Mouse (Mus musculus) lung, embryonic 14.5 days (tissue): ENCODE measurements at regions not wholly inside any gene's neighbourhood (a gene's known extent, or its start where the extent isn't known, plus 50 kb on each side); places are given as distances from the start of the nearest gene placed in this dataset.

Experiments used
- ATAC-seq: fragments of 200-750 bp; cut with Nextera tagmentation; 2 replicates; pipeline ENCODE4 v1.8.0; 2017; ENCODE audit warnings: mild to moderate bottlenecking, moderate TSS enrichment, moderate library complexity; ENCODE audit not compliant: insufficient read depth
- DNase-seq: peaks from one replicate; pipeline ENCODE4 v3.0.0-alpha.2; 2015
- H3K27ac ChIP-seq: fragments of 300-500 bp; sonication (generic); 2 replicates; pipeline ENCODE4 v1.5.1; 2014; ENCODE audit warnings: low read depth, mild to moderate bottlenecking, moderate library complexity
- H3K27me3 ChIP-seq: fragments of 300-500 bp; sonication (generic); 2 replicates; pipeline ENCODE4 v1.6.1; 2014; ENCODE audit warnings: low read length, control low read depth; ENCODE audit not compliant: insufficient read depth
- H3K36me3 ChIP-seq: fragments of 300-500 bp; sonication (generic); 2 replicates; pipeline ENCODE4 v1.6.1; 2014; ENCODE audit warnings: control low read depth; ENCODE audit not compliant: insufficient read depth
- H3K4me1 ChIP-seq: fragments of 300-500 bp; sonication (generic); 2 replicates; pipeline ENCODE4 v1.6.1; 2014; ENCODE audit warnings: antibody characterized with exemption, control low read depth; ENCODE audit not compliant: insufficient read depth
- H3K4me2 ChIP-seq: fragments of 300-500 bp; sonication (generic); 2 replicates; pipeline ENCODE4 v1.6.1; 2014; ENCODE audit warnings: mild to moderate bottlenecking
- H3K4me3 ChIP-seq: fragments of 300-500 bp; sonication (generic); 2 replicates; pipeline ENCODE4 v1.5.1; 2014; ENCODE audit warnings: low read depth, low read length
- H3K9ac ChIP-seq: fragments of 300-500 bp; sonication (generic); 2 replicates; pipeline ENCODE4 v1.6.1; 2014
- H3K9me3 ChIP-seq: fragments of 300-500 bp; sonication (generic); 2 replicates; pipeline ENCODE4 v1.6.1; 2016; ENCODE audit warnings: low read depth, low read length, control low read depth
- CTCF ChIP-seq: IDR thresholded peaks from 2 replicates; pipeline ENCODE4 v1.5.1; 2016; ENCODE audit warnings: antibody characterized with exemption, low read depth
- WGBS: fragments of 180-500 bp; shearing (Covaris S2); extraction: QIAGEN DNeasy Blood & Tissue Kit; methylation state at CpG from one replicate; pipeline ENCODE4 v1.1.7; 2014; 5-methylcytosine and 5-hydroxymethylcytosine counted together

DNA sequence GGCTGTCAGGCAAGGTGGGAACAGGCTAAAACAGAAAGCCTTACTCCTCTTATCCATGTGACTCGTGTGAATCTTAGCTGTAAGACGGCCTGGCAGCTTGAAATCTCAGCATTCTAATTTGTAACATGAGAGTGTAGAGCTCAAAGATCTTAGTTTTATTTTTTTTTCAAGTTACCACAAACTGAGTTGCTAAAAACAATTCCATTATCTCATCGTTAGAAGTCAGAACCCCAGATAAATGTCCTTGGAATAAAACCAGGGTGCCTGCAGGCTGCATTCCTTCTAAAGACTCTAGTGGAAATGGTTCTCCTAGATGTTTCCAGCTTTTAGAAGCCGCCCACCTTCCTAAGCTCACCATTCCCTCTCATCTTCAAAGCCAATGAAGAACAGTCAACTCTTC is 283.4 kb downstream of the Gja1 start:
- no peak for TF ChIP-seq CTCF
- ATAC-seq: no peak
- 69% methylated on average over 4 of the region's 4 CpGs for WGBS

DNA sequence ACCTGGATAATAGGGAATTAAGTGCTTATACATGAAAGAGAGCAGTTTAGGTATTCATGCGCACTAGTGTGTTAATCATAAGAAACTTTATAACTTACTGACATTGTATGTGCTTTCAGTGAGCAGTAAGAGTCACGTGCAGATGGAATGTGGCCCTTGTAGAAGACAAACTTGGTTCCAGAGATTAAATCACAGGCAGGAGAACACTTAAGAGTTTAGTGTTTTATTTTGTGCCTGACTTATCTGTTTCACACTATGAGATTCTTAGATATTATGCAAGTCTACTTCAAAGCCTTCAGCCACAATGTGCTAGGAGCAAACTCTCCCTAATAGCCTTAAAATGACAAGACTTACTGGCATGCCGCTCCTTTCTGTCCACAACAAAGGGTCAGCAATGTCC is 296.8 kb downstream of the Gja1 start:
- H3K27me3 ChIP-seq: no peaks in the 10 kb centered on the region
- no peak overlapping the region for H3K4me3 ChIP-seq
- H3K4me2 ChIP-seq: no peak overlapping the region
- WGBS: 49% methylated on average over 3 of the region's 3 CpGs
- H3K9me3 ChIP-seq: no peaks in the 10 kb centered on the region
- no peaks in the 10 kb centered on the region for H3K36me3 ChIP-seq
- no peak overlapping the region for H3K27ac ChIP-seq
- no peak for ATAC-seq
- TF ChIP-seq CTCF: no peak
- DNase-seq: no peak
- H3K4me1 ChIP-seq: no peaks in the 10 kb centered on the region
- no peak overlapping the region for H3K9ac ChIP-seq

More for the DNA sequence above, 283.4 kb downstream of the Gja1 start:
- Histone ChIP-seq H3K4me1 (no peaks in the 10 kb centered on the region), H3K4me2 (no peak overlapping the region), H3K4me3 (no peak overlapping the region), H3K9me3 (no peaks in the 10 kb centered on the region), H3K9ac (no peak overlapping the region), H3K27ac (no peak overlapping the region), H3K36me3 (no peaks in the 10 kb centered on the region), H3K27me3 (no peaks in the 10 kb centered on the region)
- no peak for DNase-seq

GRCm38 (mm10) chr10:56682901-56683300 is 305.8 kb downstream of the Gja1 start:
- H3K27ac ChIP-seq: no peak overlapping the region
- ATAC-seq: no peak
- WGBS: 83% methylated on average over 3 of the region's 3 CpGs

GRCm38 (mm10) chr10:56685655-56686250 is 308.6 kb downstream of the Gja1 start:
- no peak for TF ChIP-seq CTCF
- 71% methylated on average over 8 of the region's 8 CpGs for WGBS

More at GRCm38 (mm10) chr10:56682901-56683300, 305.8 kb downstream of the Gja1 start:
- Histone ChIP-seq H3K4me3 (no peak overlapping the region), H3K36me3 (no peaks in the 10 kb centered on the region), H3K9me3 (no peaks in the 10 kb centered on the region), H3K4me2 (no peak overlapping the region), H3K27me3 (no peaks in the 10 kb centered on the region), H3K4me1 (no peaks in the 10 kb centered on the region), H3K9ac (no peak overlapping the region)
- peak; percentile 3 for DNase-seq
- TF ChIP-seq CTCF: no peak

GRCm38 (mm10) chr10:56691467-56691866 is 314.3 kb downstream of the Gja1 start:
- DNase-seq: no peak
- no peak overlapping the region for H3K27ac ChIP-seq
- ATAC-seq: no peak
- no peak for TF ChIP-seq CTCF
- no peak overlapping the region for H3K4me3 ChIP-seq
- no peaks in the 10 kb centered on the region for H3K4me1 ChIP-seq
- H3K9ac ChIP-seq: no peak overlapping the region
- H3K36me3 ChIP-seq: no peaks in the 10 kb centered on the region
- no peaks in the 10 kb centered on the region for H3K9me3 ChIP-seq
- WGBS: 77% methylated on average over 2 of the region's 2 CpGs
- no peaks in the 10 kb centered on the region for H3K27me3 ChIP-seq
- no peak overlapping the region for H3K4me2 ChIP-seq

More at GRCm38 (mm10) chr10:56685655-56686250, 308.6 kb downstream of the Gja1 start:
- Histone ChIP-seq H3K9ac (no peak overlapping the region), H3K4me3 (no peak overlapping the region), H3K4me2 (no peak overlapping the region), H3K9me3 (no peaks in the 10 kb centered on the region), H3K4me1 (no peaks in the 10 kb centered on the region), H3K27me3 (no peaks in the 10 kb centered on the region), H3K36me3 (no peaks in the 10 kb centered on the region), H3K27ac (no peak overlapping the region)
- ATAC-seq (no peak), DNase-seq (peak; percentile 18)

DNA sequence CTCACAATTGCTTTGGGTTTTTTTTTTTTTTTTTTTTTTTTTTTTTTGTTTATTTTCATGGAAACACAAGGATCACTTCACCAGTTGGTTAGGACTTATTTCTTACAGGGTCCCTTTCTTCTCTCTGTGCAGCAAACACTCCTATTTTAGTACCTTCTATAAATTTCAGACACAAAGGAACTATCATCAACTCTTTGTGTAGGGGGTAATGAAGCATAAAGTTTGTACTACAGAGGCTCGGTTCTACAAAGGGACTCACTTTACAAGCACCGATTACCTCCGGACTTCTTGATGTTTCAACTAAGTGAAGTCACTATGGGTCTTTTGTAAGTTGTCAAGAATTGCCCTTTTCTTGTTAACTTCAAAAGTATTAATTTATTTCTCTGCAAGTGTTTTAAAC is 318.0 kb downstream of the Gja1 start:
- 78% methylated on average over 3 of the region's 3 CpGs for WGBS
- no peak for DNase-seq
- no peaks in the 10 kb centered on the region for H3K9me3 ChIP-seq
- H3K27me3 ChIP-seq: no peaks in the 10 kb centered on the region
- no peak for TF ChIP-seq CTCF
- H3K4me1 ChIP-seq: no peaks in the 10 kb centered on the region
- no peak overlapping the region for H3K27ac ChIP-seq
- H3K4me2 ChIP-seq: no peak overlapping the region
- no peak for ATAC-seq
- H3K36me3 ChIP-seq: no peaks in the 10 kb centered on the region
- no peak overlapping the region for H3K4me3 ChIP-seq
- H3K9ac ChIP-seq: no peak overlapping the region

DNA sequence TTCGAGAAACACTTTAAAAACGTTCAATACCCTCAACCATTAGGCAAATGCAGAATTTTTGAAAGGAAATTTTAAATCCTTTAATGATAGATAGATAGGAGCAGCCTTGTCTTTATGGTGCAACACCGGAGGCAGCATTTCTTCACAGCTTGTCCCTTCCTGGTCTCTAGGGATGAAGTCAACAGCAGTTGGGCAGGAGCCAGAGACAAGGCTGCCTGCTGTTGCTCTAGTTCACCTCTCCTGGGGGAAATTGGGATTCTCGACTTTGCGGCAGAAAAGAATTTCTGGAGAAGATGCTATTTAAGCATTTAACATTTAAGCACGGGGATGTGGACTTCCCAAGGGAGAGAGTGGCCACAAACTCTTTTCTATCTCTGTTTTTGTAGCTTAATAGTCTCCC is 323.0 kb downstream of the Gja1 start:
- no peaks in the 10 kb centered on the region for H3K9me3 ChIP-seq
- no peak for TF ChIP-seq CTCF
- H3K27ac ChIP-seq: no peak overlapping the region
- H3K9ac ChIP-seq: no peak overlapping the region
- no peak overlapping the region for H3K4me3 ChIP-seq
- no peaks in the 10 kb centered on the region for H3K36me3 ChIP-seq
- ATAC-seq (no peak), DNase-seq (no peak)
- no peaks in the 10 kb centered on the region for H3K4me1 ChIP-seq
- H3K27me3 ChIP-seq: no peaks in the 10 kb centered on the region
- 71% methylated on average over 6 of the region's 6 CpGs for WGBS
- H3K4me2 ChIP-seq: no peak overlapping the region
